25 mouse cellular contexts compared by ENCODE assay signal in genomic region chr1:184725318-184725790, GRCm38 (mm10). TPM values are rescaled to one million over a fixed set of nuclear protein-coding genes. Genes with fewer than 3 reads are reported as not detected.
A peak's percentile ranks its signal among the peaks of the same experiment; 100 is the strongest.
DNase-seq lines count a peak whose midpoint lies in the region; ATAC-seq and TF ChIP-seq lines count a peak whose summit lies in the region.
"Had no signal": no experiment of that assay in that cellular context is flagged by ENCODE, and none has a peak within 500 bp of the region (broad histone marks: within the 10 kb centered on the region; RNA-seq: fewer than 3 reads in every experiment).

No protein-coding gene starts in this region.

- WGBS in liver, embryonic 13.5 days (ENCODE audit: insufficient replicate concordance), result 19% methylated on average over 11 of the region's 11 CpGs
- 30% methylated on average over 11 of the region's 11 CpGs for WGBS in liver, postnatal 0 days (ENCODE audit: insufficient replicate concordance)
- WGBS in intestine, postnatal 0 days, result 19% methylated on average over 11 of the region's 11 CpGs

- peaks cover 100% of the 10 kb centered on the region for H3K27me3 ChIP-seq in liver, embryonic 13.5 days
- H3K27me3 ChIP-seq in liver, postnatal 0 days (ENCODE audit: insufficient read depth, low read length), result peaks cover 74% of the 10 kb centered on the region
- H3K27me3 ChIP-seq in intestine, postnatal 0 days (replicated peaks; ENCODE audit: control insufficient read depth, insufficient read depth, low read length), result peaks cover 67% of the 10 kb centered on the region

- no peak for ATAC-seq in liver, embryonic 13.5 days (ENCODE audit: low read depth)
- ATAC-seq in liver, postnatal 0 days, result no peak
- ATAC-seq in intestine, postnatal 0 days, result no peak
- ATAC-seq: forebrain, embryonic 15.5 days; liver, embryonic 12.5 days; midbrain, embryonic 15.5 days had no signal

- peaks cover 6% of the 10 kb centered on the region; the same call in 1 of the 2 replicates for H3K36me3 ChIP-seq in liver, embryonic 13.5 days
- peaks cover 4% of the 10 kb centered on the region; the same call in 1 of the 2 replicates for H3K36me3 ChIP-seq in liver, postnatal 0 days (replicated peaks; ENCODE audit: insufficient read depth, low read length)
- no peaks in the 10 kb centered on the region for H3K36me3 ChIP-seq in intestine, postnatal 0 days (ENCODE audit: control insufficient read depth, insufficient read depth)
- H3K36me3 ChIP-seq: forebrain, embryonic 15.5 days; heart, embryonic 12.5 days; hindbrain, embryonic 13.5 days; kidney, embryonic 15.5 days; midbrain, embryonic 15.5 days had no signal

- no peak overlapping the region for H3K4me3 ChIP-seq in liver, embryonic 13.5 days (replicated peaks)
- H3K4me3 ChIP-seq in liver, postnatal 0 days (ENCODE audit: low read depth, low read length), result no peak overlapping the region
- H3K4me3 ChIP-seq in intestine, postnatal 0 days (ENCODE audit: low read depth, low read length), result no peak overlapping the region; the same call in 1 of the 2 replicates
- H3K4me3 ChIP-seq: forebrain, embryonic 15.5 days; heart, embryonic 12.5 days; hindbrain, embryonic 13.5 days; kidney, embryonic 15.5 days; liver, embryonic 12.5 days; megakaryocyte, embryonic 14.5 days; midbrain, embryonic 15.5 days had no signal

- no peak for TF ChIP-seq CTCF in liver, postnatal 0 days (IDR thresholded peaks at IDR 0.05; ENCODE audit: low read depth)
- TF ChIP-seq CTCF in intestine, postnatal 0 days (IDR thresholded peaks at IDR 0.05; ENCODE audit: low read depth), result no peak

- no peaks in the 10 kb centered on the region for H3K9me3 ChIP-seq in liver, embryonic 13.5 days (replicated peaks)
- no peaks in the 10 kb centered on the region for H3K9me3 ChIP-seq in liver, postnatal 0 days (ENCODE audit: low read length)
- H3K9me3 ChIP-seq in intestine, postnatal 0 days (ENCODE audit: control insufficient read depth), result no peaks in the 10 kb centered on the region
- H3K9me3 ChIP-seq: forebrain, embryonic 15.5 days; heart, embryonic 12.5 days; hindbrain, embryonic 13.5 days; kidney, embryonic 15.5 days; liver, embryonic 12.5 days; megakaryocyte, embryonic 14.5 days; midbrain, embryonic 15.5 days had no signal

- peak; percentile 45 for DNase-seq in embryo, embryonic 10.5 days (ENCODE audit: low spot score)
- no peak for DNase-seq in embryo, embryonic 10 days (ENCODE audit: low spot score)
- DNase-seq in liver, embryonic 13.5 days, result no peak
- no peak for DNase-seq in liver, postnatal 0 days
- DNase-seq in embryo, embryonic 9.5 days (ENCODE audit: extremely low spot score), result peak; percentile 28
- DNase-seq in frontal cortex, postnatal 25 days (ENCODE audit: low spot score in 2 of 2), result no peak
- DNase-seq in cerebellum, adult 11 months, result no peak
- DNase-seq: adrenal gland, postnatal 25 days; cerebellum, adult 9-10 months; gastrocnemius, postnatal 14 days; heart, adult 18-20 months; heart, postnatal 10 days; kidney, adult 11 months; kidney, postnatal 4 days; layer of hippocampus, adult 9-11 months; lung, embryonic 14.5 days; thymus, postnatal 14 days had no signal

- TF ChIP-seq EP300 in liver, postnatal 0 days (IDR thresholded peaks at IDR 0.05; ENCODE audit: low read depth), result no peak

- peak overlapping the region; percentile 21; the same call in 1 of the 2 replicates for H3K27ac ChIP-seq in liver, embryonic 13.5 days
- no peak overlapping the region for H3K27ac ChIP-seq in liver, postnatal 0 days (ENCODE audit: low read depth)
- no peak overlapping the region for H3K27ac ChIP-seq in intestine, postnatal 0 days (ENCODE audit: low read depth, low read length)
- H3K27ac ChIP-seq: forebrain, embryonic 15.5 days; hindbrain, embryonic 13.5 days; kidney, embryonic 15.5 days; liver, embryonic 12.5 days; midbrain, embryonic 15.5 days had no signal

- no peak overlapping the region for H3K4me2 ChIP-seq in liver, embryonic 13.5 days
- H3K4me2 ChIP-seq in liver, postnatal 0 days (ENCODE audit: low read depth, low read length), result no peak overlapping the region
- peak overlapping the region; percentile 28; the same call in 1 of the 2 replicates for H3K4me2 ChIP-seq in intestine, postnatal 0 days (replicated peaks; ENCODE audit: low read depth)
- H3K4me2 ChIP-seq: forebrain, embryonic 15.5 days; heart, embryonic 12.5 days; hindbrain, embryonic 13.5 days; kidney, embryonic 15.5 days; lung, embryonic 14.5 days; midbrain, embryonic 15.5 days had no signal

- no peak overlapping the region for H3K9ac ChIP-seq in liver, embryonic 13.5 days
- no peak overlapping the region for H3K9ac ChIP-seq in liver, postnatal 0 days (replicated peaks)
- no peak overlapping the region for H3K9ac ChIP-seq in intestine, postnatal 0 days (ENCODE audit: low read depth, low read length)
- H3K9ac ChIP-seq: forebrain, embryonic 15.5 days; heart, embryonic 12.5 days; hindbrain, embryonic 13.5 days; kidney, embryonic 15.5 days; lung, embryonic 14.5 days; midbrain, embryonic 15.5 days had no signal

- 0 out of 2 replicates have a peak, but pooled peaks cover 9% of the 10 kb centered on the region for H3K4me1 ChIP-seq in liver, embryonic 13.5 days (replicated peaks)
- H3K4me1 ChIP-seq in liver, postnatal 0 days (ENCODE audit: insufficient read depth), result peaks cover 9% of the 10 kb centered on the region; the same call in 1 of the 2 replicates
- peaks cover 9% of the 10 kb centered on the region for H3K4me1 ChIP-seq in intestine, postnatal 0 days (replicated peaks; ENCODE audit: control insufficient read depth, insufficient read depth, low read length)

RNA-seq across cellular contexts. Expression of gene Hlx, which starts 7.1 kb away (rescaled TPM):
- 8.8 and 9.9 TPM in 2 replicates for polyA plus RNA-seq in liver, embryonic 13.5 days (2015; fragmentation: Nextera tagmentation; extraction: Ambion mirVana)
- 8.3 and 9.7 TPM in 2 replicates for polyA plus RNA-seq in liver, postnatal 0 days (2015; fragmentation: Nextera tagmentation; extraction: Ambion mirVana)
- 20.2 and 22.7 TPM in 2 replicates for polyA plus RNA-seq in intestine, postnatal 0 days (2015; fragmentation: Nextera tagmentation; extraction: Ambion mirVana)

Comparison
In these comparisons a context has a peak if more than half of its experiments do, and no peak if none do; other contexts are left out.
1. DNase-seq: peak in embryo, embryonic 10.5 days (single experiment) and embryo, embryonic 9.5 days (single experiment); none in embryo, embryonic 10 days (single experiment), liver, embryonic 13.5 days (single experiment), liver, postnatal 0 days (single experiment), frontal cortex, postnatal 25 days (0 of 2) and cerebellum, adult 11 months (single experiment).